Mouse (Mus musculus): ENCODE data around the gene Tfpi2. TPM values are rescaled to one million over a fixed set of nuclear protein-coding genes. Genes with fewer than 3 reads are reported as not detected.
A peak's percentile ranks its signal among the peaks of the same experiment; 100 is the strongest.

The Tfpi2 gene
- polyA plus RNA-seq, 1 experiment from 2014 or later, result 0.46 TPM

DNA sequence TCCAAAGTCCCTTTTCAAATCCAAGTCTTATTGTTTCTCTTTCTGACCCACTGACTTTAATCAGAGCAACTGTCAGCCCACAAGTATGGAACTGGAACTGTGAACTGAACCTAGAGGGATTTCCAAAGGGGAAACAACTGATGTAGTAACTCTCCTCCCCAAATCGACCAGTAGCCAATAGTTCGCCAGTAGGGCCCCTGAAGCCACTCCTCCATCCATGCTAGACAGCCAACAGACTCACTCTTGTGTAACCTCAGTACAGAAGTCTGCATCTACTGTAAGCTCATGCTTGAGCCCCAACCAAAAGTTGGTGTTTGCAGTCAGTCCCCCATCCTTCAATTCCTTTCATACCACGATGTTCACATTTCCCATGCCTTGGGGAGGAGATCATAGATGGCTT lies 12.0 kb upstream of the Tfpi2 start:
- no peak overlapping the region for H3K4me2 ChIP-seq (ENCODE audit: low read depth, low read length)
- ATAC-seq (ENCODE audit: low read depth), result no peak
- WGBS, result 83% methylated on average over 3 of the region's 3 CpGs
- no peak overlapping the region for H3K4me3 ChIP-seq (ENCODE audit: low read depth, low read length)
- H3K9me3 ChIP-seq (ENCODE audit: control insufficient read depth, low read length), result no peaks in the 10 kb centered on the region
- H3K36me3 ChIP-seq (ENCODE audit: control insufficient read depth, insufficient read depth, low read length), result no peaks in the 10 kb centered on the region
- H3K27me3 ChIP-seq (ENCODE audit: control insufficient read depth, insufficient read depth, low read length), result no peaks in the 10 kb centered on the region
- no peak overlapping the region for H3K27ac ChIP-seq (ENCODE audit: low read depth, low read length)
- H3K4me1 ChIP-seq (ENCODE audit: control insufficient read depth, insufficient read depth, low read length), result no peaks in the 10 kb centered on the region
- no peak overlapping the region for H3K9ac ChIP-seq (replicated peaks; ENCODE audit: low read depth, low read length)

DNA sequence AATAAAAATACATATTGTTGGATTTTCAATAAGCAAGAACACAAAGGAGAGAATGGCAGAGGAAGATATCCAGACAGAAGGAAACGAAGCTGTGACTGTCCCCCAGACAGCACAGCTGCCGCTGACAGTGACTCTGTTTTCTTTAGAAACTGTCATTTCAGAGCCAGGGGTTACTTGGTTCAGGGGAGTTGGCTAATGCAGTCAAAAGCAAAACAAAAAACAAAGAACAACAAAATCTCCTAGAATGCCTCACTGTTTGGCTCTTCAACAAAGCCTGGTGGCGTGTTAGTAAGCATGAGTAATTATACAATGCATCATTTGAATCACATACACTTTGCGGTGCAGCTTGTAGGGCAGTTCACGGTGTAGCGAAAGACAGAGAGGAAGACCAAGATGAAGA lies 10.6 kb upstream of the Tfpi2 start:
- Histone ChIP-seq H3K4me3 (ENCODE audit: low read depth, low read length) (no peak overlapping the region), H3K36me3 (ENCODE audit: control insufficient read depth, insufficient read depth, low read length) (no peaks in the 10 kb centered on the region), H3K27ac (ENCODE audit: low read depth, low read length) (no peak overlapping the region), H3K27me3 (ENCODE audit: control insufficient read depth, insufficient read depth, low read length) (no peaks in the 10 kb centered on the region), H3K9ac (replicated peaks; ENCODE audit: low read depth, low read length) (no peak overlapping the region), H3K4me1 (ENCODE audit: control insufficient read depth, insufficient read depth, low read length) (no peaks in the 10 kb centered on the region), H3K9me3 (ENCODE audit: control insufficient read depth, low read length) (no peaks in the 10 kb centered on the region), H3K4me2 (ENCODE audit: low read depth, low read length) (no peak overlapping the region)
- ATAC-seq (ENCODE audit: low read depth), result no peak
- 69% methylated on average over 6 of the region's 6 CpGs for WGBS

DNA sequence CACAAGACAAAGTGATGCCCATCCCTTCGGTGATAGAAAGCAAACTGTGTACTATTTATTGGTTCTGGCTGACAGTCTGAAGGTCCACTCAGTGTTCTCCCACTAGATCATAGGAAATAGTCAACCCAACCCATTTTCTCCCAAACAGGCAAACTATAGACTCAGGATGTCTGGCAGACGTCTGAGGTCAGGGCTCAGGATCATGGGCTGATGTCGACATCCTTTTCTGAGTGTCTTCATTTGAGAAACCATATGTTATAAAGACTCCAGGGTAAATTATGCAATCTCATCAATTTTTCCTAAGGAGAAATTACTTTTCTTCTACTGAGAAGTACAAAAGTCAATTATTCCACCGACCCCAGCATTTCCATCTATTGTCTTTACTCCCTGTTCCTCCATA lies 9.4 kb upstream of the Tfpi2 start:
- H3K4me2 ChIP-seq (ENCODE audit: low read depth, low read length), result no peak overlapping the region
- no peaks in the 10 kb centered on the region for H3K4me1 ChIP-seq (ENCODE audit: control insufficient read depth, insufficient read depth, low read length)
- no peak overlapping the region for H3K4me3 ChIP-seq (ENCODE audit: low read depth, low read length)
- 85% methylated on average over 4 of the region's 4 CpGs for WGBS
- H3K27me3 ChIP-seq (ENCODE audit: control insufficient read depth, insufficient read depth, low read length), result no peaks in the 10 kb centered on the region
- no peak for ATAC-seq (ENCODE audit: low read depth)
- no peak overlapping the region for H3K27ac ChIP-seq (ENCODE audit: low read depth, low read length)
- no peaks in the 10 kb centered on the region for H3K9me3 ChIP-seq (ENCODE audit: control insufficient read depth, low read length)
- H3K36me3 ChIP-seq (ENCODE audit: control insufficient read depth, insufficient read depth, low read length), result no peaks in the 10 kb centered on the region
- H3K9ac ChIP-seq (replicated peaks; ENCODE audit: low read depth, low read length), result no peak overlapping the region

DNA sequence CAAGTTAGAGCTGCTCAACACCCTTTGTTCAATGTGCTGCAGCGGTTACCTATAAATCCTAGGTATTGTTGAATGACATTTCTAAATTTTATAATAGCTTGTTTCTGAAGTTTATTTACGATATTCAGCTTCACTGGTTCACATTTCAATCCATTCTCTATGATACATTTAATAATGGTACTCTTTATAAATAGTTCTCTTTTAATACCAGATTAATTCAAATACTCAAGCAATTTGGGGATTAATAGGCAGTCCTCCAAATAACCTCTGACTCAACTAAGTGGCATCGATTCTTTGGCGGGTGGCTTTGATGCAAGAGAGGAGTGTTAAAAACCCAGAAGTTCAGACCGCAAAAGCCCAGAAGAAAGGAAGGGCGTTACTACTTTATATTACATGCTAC lies 4.8 kb upstream of the Tfpi2 start, which contains the start of gene Gngt1:
Gngt1 (plus strand) TSS at position 301 of the 400 bp plus-strand sequence.
- no peak for ATAC-seq (ENCODE audit: low read depth)
- 86% methylated on average over 6 of the region's 6 CpGs for WGBS
- H3K9ac ChIP-seq (replicated peaks; ENCODE audit: low read depth, low read length), result no peak within 1 kb of the TSS
- H3K36me3 ChIP-seq (ENCODE audit: control insufficient read depth, insufficient read depth, low read length), result no peaks in the 10 kb centered on the region
- H3K4me3 ChIP-seq (ENCODE audit: low read depth, low read length), result no peak within 1 kb of the TSS
- H3K4me1 ChIP-seq (ENCODE audit: control insufficient read depth, insufficient read depth, low read length), result no peaks in the 10 kb centered on the region
- no peaks in the 10 kb centered on the region for H3K27me3 ChIP-seq (ENCODE audit: control insufficient read depth, insufficient read depth, low read length)
- H3K27ac ChIP-seq (ENCODE audit: low read depth, low read length), result no peak within 1 kb of the TSS
- no peaks in the 10 kb centered on the region for H3K9me3 ChIP-seq (ENCODE audit: control insufficient read depth, low read length)
- no peak within 1 kb of the TSS for H3K4me2 ChIP-seq (ENCODE audit: low read depth, low read length)

DNA sequence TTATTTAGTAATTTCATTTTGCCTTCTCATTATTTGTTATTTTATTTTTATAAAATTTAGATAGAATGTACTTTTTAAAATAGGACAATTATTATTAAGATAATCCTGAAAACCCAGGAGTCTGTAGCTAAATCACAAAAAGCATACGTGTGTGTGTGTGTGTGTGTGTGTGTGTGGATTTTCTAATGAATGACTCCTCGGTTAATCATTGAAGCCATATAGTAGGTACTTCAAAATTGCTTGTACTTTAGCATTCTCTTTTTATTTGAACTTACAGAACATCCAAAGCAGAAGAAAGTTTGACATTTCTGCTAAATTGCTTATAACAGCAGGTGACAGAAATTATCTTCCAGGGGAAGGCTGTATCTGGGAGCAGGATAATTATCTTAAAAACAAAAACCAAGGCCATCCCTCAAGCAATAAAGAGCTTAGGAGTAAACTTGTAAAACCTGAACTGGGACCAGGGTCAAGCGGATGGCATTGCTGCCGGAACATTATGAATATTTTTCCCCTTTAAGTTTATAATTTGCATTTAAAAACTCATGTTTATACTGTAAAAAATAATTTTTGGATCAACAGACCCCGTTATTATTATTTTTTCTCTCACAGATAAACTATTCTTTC lies 5.9 kb downstream of the Tfpi2 start:
- no peaks in the 10 kb centered on the region for H3K36me3 ChIP-seq (ENCODE audit: control insufficient read depth, insufficient read depth, low read length)
- H3K27me3 ChIP-seq (ENCODE audit: control insufficient read depth, insufficient read depth, low read length), result no peaks in the 10 kb centered on the region
- WGBS, result 86% methylated on average over 5 of the region's 5 CpGs
- no peak overlapping the region for H3K4me2 ChIP-seq (ENCODE audit: low read depth, low read length)
- H3K27ac ChIP-seq (ENCODE audit: low read depth, low read length), result no peak overlapping the region
- H3K4me1 ChIP-seq (ENCODE audit: control insufficient read depth, insufficient read depth, low read length), result no peaks in the 10 kb centered on the region
- no peaks in the 10 kb centered on the region for H3K9me3 ChIP-seq (ENCODE audit: control insufficient read depth, low read length)
- ATAC-seq (ENCODE audit: low read depth), result no peak
- H3K9ac ChIP-seq (replicated peaks; ENCODE audit: low read depth, low read length), result no peak overlapping the region
- no peak overlapping the region for H3K4me3 ChIP-seq (ENCODE audit: low read depth, low read length)

DNA sequence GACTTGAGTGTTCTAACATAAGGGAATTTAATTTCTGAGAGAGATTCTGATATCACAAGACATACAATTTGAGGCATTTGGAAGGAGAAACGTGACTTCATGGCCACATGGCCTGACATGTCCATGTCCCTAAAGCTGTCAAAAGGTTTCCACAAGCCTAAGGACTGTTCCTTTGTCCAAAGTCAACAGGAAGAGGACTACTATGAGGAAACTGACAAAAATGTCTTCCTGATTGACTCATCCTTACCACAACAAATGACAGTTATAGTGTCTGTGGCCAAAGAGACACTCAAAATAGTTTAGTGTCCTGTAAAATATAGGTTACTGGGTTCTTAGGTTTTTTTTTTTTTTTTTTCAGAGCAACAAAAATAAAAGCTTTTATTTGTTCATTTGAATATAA lies 15.0 kb downstream of the Tfpi2 start:
- 85% methylated on average over 1 of the region's 1 CpGs for WGBS
- no peaks in the 10 kb centered on the region for H3K9me3 ChIP-seq (ENCODE audit: control insufficient read depth, low read length)
- no peaks in the 10 kb centered on the region for H3K36me3 ChIP-seq (ENCODE audit: control insufficient read depth, insufficient read depth, low read length)
- no peaks in the 10 kb centered on the region for H3K27me3 ChIP-seq (ENCODE audit: control insufficient read depth, insufficient read depth, low read length)
- H3K4me2 ChIP-seq (ENCODE audit: low read depth, low read length), result no peak overlapping the region
- H3K9ac ChIP-seq (replicated peaks; ENCODE audit: low read depth, low read length), result no peak overlapping the region
- no peak for ATAC-seq (ENCODE audit: low read depth)
- H3K4me3 ChIP-seq (ENCODE audit: low read depth, low read length), result no peak overlapping the region
- no peak overlapping the region for H3K27ac ChIP-seq (ENCODE audit: low read depth, low read length)
- H3K4me1 ChIP-seq (ENCODE audit: control insufficient read depth, insufficient read depth, low read length), result no peaks in the 10 kb centered on the region

DNA sequence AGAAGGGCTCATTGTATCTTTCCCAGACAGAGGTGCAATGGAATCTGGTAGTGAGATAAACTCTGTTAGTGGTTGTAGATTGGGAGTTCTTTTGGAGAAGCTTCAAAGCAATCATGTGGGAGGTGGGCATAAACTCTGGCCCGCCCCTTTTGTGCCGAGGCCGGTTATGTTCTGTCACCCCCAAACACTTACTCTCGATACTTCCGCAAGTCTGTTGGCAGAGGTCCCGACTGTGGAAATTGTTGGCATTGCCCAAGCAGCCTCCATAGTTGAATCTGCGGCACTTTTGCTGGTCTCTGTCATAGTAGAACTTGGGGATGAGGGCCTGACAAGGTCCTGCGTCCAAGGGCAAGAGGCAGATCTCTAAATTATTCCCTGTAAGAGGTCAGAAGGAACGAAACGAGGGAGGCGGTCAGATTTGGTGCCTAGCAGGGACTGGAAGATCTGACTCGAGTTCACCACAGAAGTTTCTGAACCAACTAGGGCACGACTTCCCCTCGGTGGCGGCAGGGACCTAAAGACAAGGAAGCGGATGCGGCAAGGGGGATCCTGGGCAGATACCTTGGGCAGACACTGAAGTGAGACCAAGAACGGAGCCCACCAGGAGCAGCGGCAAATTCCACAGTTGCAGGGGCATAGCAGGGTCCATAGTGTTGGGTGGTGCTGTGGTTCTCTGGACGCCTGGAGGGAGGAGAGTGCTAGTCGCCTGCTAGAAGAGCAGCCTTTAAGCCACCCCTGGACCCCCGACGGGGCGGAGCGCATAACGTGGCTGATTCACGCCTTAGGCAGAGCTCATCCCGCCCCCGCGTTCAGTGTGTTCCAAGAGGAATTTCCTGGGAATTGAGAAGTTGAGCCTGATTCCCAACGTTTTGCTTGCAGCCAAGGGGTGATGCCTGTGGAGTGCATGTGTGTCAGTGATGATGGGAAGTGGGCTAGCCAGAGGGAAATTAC lies 20.8 kb downstream of the Tfpi2 start:
- no peaks in the 10 kb centered on the region for H3K4me1 ChIP-seq (ENCODE audit: control insufficient read depth, insufficient read depth, low read length)
- H3K9ac ChIP-seq (replicated peaks; ENCODE audit: low read depth, low read length), result no peak overlapping the region
- ATAC-seq (ENCODE audit: low read depth), result no peak
- H3K9me3 ChIP-seq (ENCODE audit: control insufficient read depth, low read length), result no peaks in the 10 kb centered on the region
- H3K4me3 ChIP-seq (ENCODE audit: low read depth, low read length), result no peak overlapping the region
- peak overlapping the region; percentile 14; the same call in 1 of the 2 replicates for H3K4me2 ChIP-seq (ENCODE audit: low read depth, low read length)
- H3K27ac ChIP-seq (ENCODE audit: low read depth, low read length), result no peak overlapping the region
- no peaks in the 10 kb centered on the region for H3K27me3 ChIP-seq (ENCODE audit: control insufficient read depth, insufficient read depth, low read length)
- 30% methylated on average over 31 of the region's 31 CpGs for WGBS
- H3K36me3 ChIP-seq (ENCODE audit: control insufficient read depth, insufficient read depth, low read length), result no peaks in the 10 kb centered on the region

DNA sequence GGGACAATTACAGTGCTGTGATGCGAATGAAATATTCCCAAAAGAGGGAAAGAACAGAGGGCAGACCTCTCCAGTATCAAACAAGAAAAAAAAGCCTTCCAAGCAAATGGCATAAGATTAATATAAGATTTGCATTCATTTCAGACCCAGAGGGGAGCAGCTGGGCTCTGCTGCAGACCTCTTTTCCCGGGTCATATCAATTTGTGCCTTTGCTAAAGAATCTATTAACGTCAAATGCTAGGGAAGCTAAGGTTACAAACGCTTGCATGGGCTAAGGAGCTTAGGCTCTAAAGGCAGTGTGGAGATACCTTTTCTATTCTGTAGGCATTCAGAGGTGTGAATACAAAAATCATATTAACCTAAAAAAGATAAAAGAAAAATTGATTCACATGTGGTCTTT lies 33.8 kb downstream of the Tfpi2 start:
- no peaks in the 10 kb centered on the region for H3K9me3 ChIP-seq (ENCODE audit: control insufficient read depth, low read length)
- ATAC-seq (ENCODE audit: low read depth), result no peak

DNA sequence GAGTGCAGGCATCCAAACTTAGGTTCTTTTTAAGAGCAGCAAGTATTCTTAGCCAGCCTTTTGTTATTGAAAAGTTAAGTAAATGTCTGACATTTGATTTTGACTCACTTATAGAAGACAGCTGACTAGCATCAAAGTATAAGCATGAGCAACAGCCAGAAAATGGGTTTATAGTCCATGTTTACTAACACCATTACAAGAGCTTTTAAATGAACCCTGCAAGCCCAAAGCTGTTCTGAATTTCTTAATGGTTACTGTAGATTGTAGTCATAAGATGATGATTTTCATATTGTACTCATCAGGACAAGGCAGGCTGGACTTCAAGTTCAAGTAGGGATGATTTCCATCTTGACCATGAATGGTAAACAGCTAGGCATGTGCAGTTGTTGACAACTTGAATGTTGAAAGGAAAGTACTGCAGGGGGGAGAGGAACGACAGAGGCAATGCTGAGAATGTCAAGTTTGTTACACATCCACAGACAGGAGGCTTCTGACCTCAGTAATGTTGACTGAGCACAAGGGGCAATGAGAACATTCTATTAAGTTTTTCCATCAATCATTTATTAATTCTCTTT lies 52.5 kb downstream of the Tfpi2 start:
- 78% methylated on average over 1 of the region's 1 CpGs for WGBS
- Histone ChIP-seq H3K4me2 (ENCODE audit: low read depth, low read length) (no peak overlapping the region), H3K9me3 (ENCODE audit: control insufficient read depth, low read length) (no peaks in the 10 kb centered on the region), H3K9ac (replicated peaks; ENCODE audit: low read depth, low read length) (no peak overlapping the region), H3K4me3 (ENCODE audit: low read depth, low read length) (no peak overlapping the region), H3K27me3 (ENCODE audit: control insufficient read depth, insufficient read depth, low read length) (no peaks in the 10 kb centered on the region), H3K36me3 (ENCODE audit: control insufficient read depth, insufficient read depth, low read length) (no peaks in the 10 kb centered on the region), H3K27ac (ENCODE audit: low read depth, low read length) (no peak overlapping the region), H3K4me1 (ENCODE audit: control insufficient read depth, insufficient read depth, low read length) (no peaks in the 10 kb centered on the region)
- ATAC-seq (ENCODE audit: low read depth), result no peak

More for the DNA sequence above, 33.8 kb downstream of the Tfpi2 start:
- Histone ChIP-seq H3K4me2 (ENCODE audit: low read depth, low read length) (no peak overlapping the region), H3K36me3 (ENCODE audit: control insufficient read depth, insufficient read depth, low read length) (no peaks in the 10 kb centered on the region), H3K4me3 (ENCODE audit: low read depth, low read length) (no peak overlapping the region), H3K27me3 (ENCODE audit: control insufficient read depth, insufficient read depth, low read length) (no peaks in the 10 kb centered on the region), H3K27ac (ENCODE audit: low read depth, low read length) (no peak overlapping the region), H3K4me1 (ENCODE audit: control insufficient read depth, insufficient read depth, low read length) (no peaks in the 10 kb centered on the region), H3K9ac (replicated peaks; ENCODE audit: low read depth, low read length) (no peak overlapping the region)
- 42% methylated on average over 4 of the region's 4 CpGs for WGBS
